In genomic region chr2:162660231-162660940, GRCm38 (mm10) we compare ENCODE assay signal across 9 mouse cellular contexts. TPM values are rescaled to one million over a fixed set of nuclear protein-coding genes. Genes with fewer than 3 reads are reported as not detected.
DNase-seq lines count a peak whose midpoint lies in the region; ATAC-seq and TF ChIP-seq lines count a peak whose summit lies in the region.
"Had no signal": no experiment of that assay in that cellular context is flagged by ENCODE, and none has a peak within 500 bp of the region (broad histone marks: within the 10 kb centered on the region; RNA-seq: fewer than 3 reads in every experiment).

No protein-coding gene starts in this region.

- no peaks in the 10 kb centered on the region for H3K79me2 ChIP-seq in heart, adult 2 months (replicated peaks; ENCODE audit: control insufficient read depth, insufficient read depth, low read length)

- TF ChIP-seq POLR2A in heart, adult 2 months (IDR thresholded peaks at IDR 0.05; ENCODE audit: insufficient read depth, low read depth, low read length): no peak

- no peak overlapping the region for H3K27ac ChIP-seq in heart, adult 2 months
- no peak overlapping the region for H3K27ac ChIP-seq in forebrain, embryonic 11.5 days (ENCODE audit: low read depth, low read length)
- H3K27ac ChIP-seq in neural tube, embryonic 11.5 days (ENCODE audit: low read depth, low read length): no peak overlapping the region

- H3K27me3 ChIP-seq in heart, adult 2 months (ENCODE audit: control insufficient read depth, insufficient read depth, low read length): peaks cover 6% of the 10 kb centered on the region; the same call in 1 of the 2 replicates
- peaks cover 34% of the 10 kb centered on the region for H3K27me3 ChIP-seq in forebrain, embryonic 11.5 days (ENCODE audit: control insufficient read depth, insufficient read depth, low read length)
- peaks cover 28% of the 10 kb centered on the region for H3K27me3 ChIP-seq in neural tube, embryonic 11.5 days (ENCODE audit: control insufficient read depth, insufficient read depth, low read length)

- H3K36me3 ChIP-seq in heart, adult 2 months (ENCODE audit: control insufficient read depth, insufficient read depth, low read length): no peaks in the 10 kb centered on the region
- no peaks in the 10 kb centered on the region for H3K36me3 ChIP-seq in forebrain, embryonic 11.5 days (ENCODE audit: control insufficient read depth, insufficient read depth, low read length)
- H3K36me3 ChIP-seq in neural tube, embryonic 11.5 days (ENCODE audit: control insufficient read depth, insufficient read depth, low read length): no peaks in the 10 kb centered on the region

- H3K9me3 ChIP-seq in forebrain, embryonic 11.5 days (ENCODE audit: control insufficient read depth, low read length): no peaks in the 10 kb centered on the region
- no peaks in the 10 kb centered on the region for H3K9me3 ChIP-seq in neural tube, embryonic 11.5 days (ENCODE audit: control insufficient read depth, low read length)

- TF ChIP-seq EP300 in heart, adult 2 months (IDR thresholded peaks at IDR 0.05; ENCODE audit: insufficient read depth, low read depth, low read length): no peak

- no peak for TF ChIP-seq CTCF in heart, adult 2 months (IDR thresholded peaks at IDR 0.05)

- H3K9ac ChIP-seq in heart, adult 2 months (ENCODE audit: low read depth, low read length): no peak overlapping the region
- peak overlapping the region; percentile 49 for H3K9ac ChIP-seq in forebrain, embryonic 11.5 days (ENCODE audit: low read length)
- H3K9ac ChIP-seq in neural tube, embryonic 11.5 days (ENCODE audit: low read length): peak overlapping the region; percentile 35

- intact Hi-C loops in heart, adult 2 months (cut with DNase I): no loop called here

- H3K4me2 ChIP-seq in forebrain, embryonic 11.5 days (ENCODE audit: low read depth, low read length, severe bottlenecking): peak overlapping the region; percentile 99
- peak overlapping the region; percentile 87 for H3K4me2 ChIP-seq in neural tube, embryonic 11.5 days (ENCODE audit: low read depth)

- no peak for DNase-seq in heart, adult 2 months
- DNase-seq in heart, postnatal 4 days: no peak
- DNase-seq in ES-CJ7 (ENCODE audit: low read depth, low spot score): peak; percentile 21
- peak; percentile 55 for DNase-seq in forebrain, embryonic 11.5 days (ENCODE audit: low spot score)
- peak; percentile 25 to 26 for DNase-seq in left cerebral cortex, adult 8-10 months (ENCODE audit: low spot score in 2 of 2)
- DNase-seq in neural tube, embryonic 11.5 days (ENCODE audit: low spot score): peak; percentile 54

- no peaks in the 10 kb centered on the region for H3K4me1 ChIP-seq in heart, adult 2 months (ENCODE audit: control insufficient read depth, insufficient read depth, low read length)
- H3K4me1 ChIP-seq in forebrain, embryonic 11.5 days (replicated peaks; ENCODE audit: control insufficient read depth, insufficient read depth, low read length): peaks cover 9% of the 10 kb centered on the region
- peaks cover 11% of the 10 kb centered on the region for H3K4me1 ChIP-seq in neural tube, embryonic 11.5 days (ENCODE audit: control insufficient read depth, insufficient read depth, low read length)

- under 1% methylated on average over 55 of the region's 57 CpGs for WGBS in heart, adult 2 months
- WGBS in forebrain, embryonic 11.5 days: under 1% methylated on average over 48 of the region's 57 CpGs
- under 1% methylated on average over 49 of the region's 57 CpGs for WGBS in neural tube, embryonic 11.5 days

- peak overlapping the region; percentile 23; the same call in 1 of the 2 replicates for H3K4me3 ChIP-seq in heart, adult 2 months
- peak overlapping the region; percentile 53 for H3K4me3 ChIP-seq in forebrain, embryonic 11.5 days (ENCODE audit: low read depth, low read length)
- peak overlapping the region; percentile 59 for H3K4me3 ChIP-seq in neural tube, embryonic 11.5 days (ENCODE audit: low read depth, low read length)

- peak; percentile 59 for ATAC-seq in forebrain, embryonic 11.5 days (replicated peaks; ENCODE audit: low FRiP score)
- ATAC-seq in neural tube, embryonic 11.5 days (ENCODE audit: insufficient read depth, low FRiP score, low TSS enrichment): peak; percentile 46
- ATAC-seq in erythroid progenitor cell, adult 5-6 weeks (replicated peaks; ENCODE audit: low FRiP score, poor library complexity, severe bottlenecking): no peak
- ATAC-seq in erythroblast, adult 5-6 weeks (replicated peaks; ENCODE audit: low FRiP score, poor library complexity, severe bottlenecking): no peak

RNA-seq across cellular contexts. Expression of gene Ptprt, which starts 0.6 kb away (rescaled TPM):
- under 1 TPM; 0.08 to 0.36 TPM for total RNA-seq in heart, adult 2 months (2021)
- polyA plus RNA-seq in heart, adult 2 months (2012; rRNA removed): 0.02 and 0.09 TPM in 2 replicates
- 1 to 10 TPM in 1 of 2 experiments, under 1 TPM in 1; 0.81 to 1.1 TPM for total RNA-seq in heart, postnatal 4 days (2021)
- 1.2 and 1.8 TPM in 2 replicates for polyA plus RNA-seq in forebrain, embryonic 11.5 days (2014; fragmentation: Nextera tagmentation; extraction: Ambion mirVana)
- 100 to 1,000 TPM in 1 of 4 experiments, 10 to 100 TPM in 3; 83.7 to 100 (median 94.4) TPM for total RNA-seq in left cerebral cortex, adult 8-10 months (2022)
- polyA plus RNA-seq in neural tube, embryonic 11.5 days (2014; fragmentation: Nextera tagmentation; extraction: Ambion mirVana): 1.6 TPM in 2 replicates
- not detected in 2 replicates for total RNA-seq in erythroid progenitor cell, adult 5-6 weeks (2015; ENCODE audit: low replicate concordance)
- total RNA-seq in erythroid progenitor cell, adult 5-6 weeks (2017; ENCODE audit: low replicate concordance): not detected in 2 replicates
- total RNA-seq in erythroblast, adult 5-6 weeks (2015; ENCODE audit: low replicate concordance): not detected in 2 replicates
- total RNA-seq in erythroblast, adult 5-6 weeks (2017; ENCODE audit: low replicate concordance): under 0.01 TPM in 1 of 2 replicates, not detected in the other
- total RNA-seq: MEL had no signal

Comparison
In these comparisons a context has a peak if more than half of its experiments do, and no peak if none do; other contexts are left out.
1. DNase-seq: peak in ES-CJ7 (single experiment), forebrain, embryonic 11.5 days (single experiment), left cerebral cortex, adult 8-10 months (2 of 2) and neural tube, embryonic 11.5 days (single experiment); none in heart, adult 2 months (0 of 2) and heart, postnatal 4 days (single experiment).
2. ATAC-seq: peak in forebrain, embryonic 11.5 days (single experiment) and neural tube, embryonic 11.5 days (single experiment); none in erythroid progenitor cell, adult 5-6 weeks (single experiment) and erythroblast, adult 5-6 weeks (single experiment).
3. RNA of gene Ptprt, which starts 0.6 kb away (total RNA-seq): 83.7 to 100 TPM in left cerebral cortex, adult 8-10 months; 0.81 to 1.1 TPM in heart, postnatal 4 days, 0.08 to 0.36 TPM in heart, adult 2 months, not detected in erythroid progenitor cell, adult 5-6 weeks and under 0.01 TPM in erythroblast, adult 5-6 weeks; every median in the first group is over 10 times any median in the second.
4. Peak in every context shown above with its lines, with median percentiles within 50 percentile points of each other: H3K4me3 ChIP-seq.